Mouse (Mus musculus) heart, postnatal 14 days (tissue): ENCODE data around the gene Gm4302. TPM values are rescaled to one million over a fixed set of nuclear protein-coding genes. Genes with fewer than 3 reads are reported as not detected.
"Not testable (repeated sequence)": the region's sequence is repeated elsewhere in the genome, so short reads cannot be mapped to it uniquely, and the experiment has no call there.

Experiments
- DNase-seq, 2 experiments: peaks; one replicate each; pipeline ENCODE4 v3.0.0; 2021 to 2022
- intact Hi-C: fragments of 180-260 bp; cut with DNase I; formaldehyde crosslinking; loops from one replicate; pipeline ENCODE4 v1.15.1; 2025
- long read RNA-seq, 2 experiments: library from polyadenylated mRNA; stranded (forward); transcript quantifications; one replicate each; pipeline ENCODE4 v2.0.0; 2021
- total RNA-seq, 2 experiments: library from RNA; stranded (reverse); gene quantifications; 2 replicates each; pipeline ENCODE4 v1.2.3; 2021

The Gm4302 gene
- total RNA-seq: not detected
- long read RNA-seq, experiment 1: 0 reads
- long read RNA-seq, experiment 2: 0 reads

GRCm38 (mm10) chr10:100340536-100340935 is at the start of gene Gm4302:
TSS of gene Gm4302 (plus strand) at chr10:100340836.
- intact Hi-C loops, DNase-seq: not testable (repeated sequence)

- no peak for DNase-seq
- intact Hi-C loops: no loop called here
Observed at GRCm38 (mm10) chr10:100296105-100296504, 44.5 kb upstream of the Gm4302 start.

GRCm38 (mm10) chr10:100300106-100300505 is 40.5 kb upstream of the Gm4302 start:
- intact Hi-C loops, DNase-seq: not testable (repeated sequence)

- DNase-seq, intact Hi-C loops: not testable (repeated sequence)
Observed at GRCm38 (mm10) chr10:100335376-100335775, 5.3 kb upstream of the Gm4302 start, which contains the start of gene Gm4301. TSS of gene Gm4301 (plus strand) at chr10:100335676.

DNA sequence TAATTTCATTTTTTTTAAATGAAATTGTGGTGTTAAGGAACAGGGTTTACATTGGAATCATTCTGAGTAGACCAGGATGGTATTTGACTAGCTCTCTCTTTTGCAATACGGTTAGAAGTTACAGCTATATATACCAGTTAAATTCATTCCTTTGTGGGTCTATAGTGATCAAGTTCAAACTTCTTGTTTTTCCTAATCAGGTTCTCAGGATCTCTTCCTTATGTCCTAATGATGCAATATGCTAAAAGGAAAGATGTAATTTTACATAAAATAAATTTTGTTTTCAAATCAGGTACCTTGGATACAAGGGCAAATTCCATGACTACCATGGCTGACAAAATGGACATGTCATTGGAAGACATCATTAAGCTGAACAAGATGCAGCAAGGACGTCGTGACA is 5.0 kb downstream of the Gm4302 start, which contains the start of gene Gm4303:
Gm4303 (plus strand) TSS at position 301 of the 400 bp plus-strand sequence.
- intact Hi-C loops, DNase-seq: not testable (repeated sequence)

DNA sequence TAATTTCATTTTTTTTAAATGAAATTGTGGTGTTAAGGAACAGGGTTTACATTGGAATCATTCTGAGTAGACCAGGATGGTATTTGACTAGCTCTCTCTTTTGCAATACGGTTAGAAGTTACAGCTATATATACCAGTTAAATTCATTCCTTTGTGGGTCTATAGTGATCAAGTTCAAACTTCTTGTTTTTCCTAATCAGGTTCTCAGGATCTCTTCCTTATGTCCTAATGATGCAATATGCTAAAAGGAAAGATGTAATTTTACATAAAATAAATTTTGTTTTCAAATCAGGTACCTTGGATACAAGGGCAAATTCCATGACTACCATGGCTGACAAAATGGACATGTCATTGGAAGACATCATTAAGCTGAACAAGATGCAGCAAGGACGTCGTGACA is 10.2 kb downstream of the Gm4302 start, which contains the start of gene Gm4305:
Gm4305 (plus strand) TSS at position 301 of the 400 bp plus-strand sequence.
- DNase-seq, intact Hi-C loops: not testable (repeated sequence)

- intact Hi-C loops: not testable (repeated sequence)
- DNase-seq: peak; percentile 2 to 9
Observed at GRCm38 (mm10) chr10:100356841-100357240, 16.2 kb downstream of the Gm4302 start.

DNA sequence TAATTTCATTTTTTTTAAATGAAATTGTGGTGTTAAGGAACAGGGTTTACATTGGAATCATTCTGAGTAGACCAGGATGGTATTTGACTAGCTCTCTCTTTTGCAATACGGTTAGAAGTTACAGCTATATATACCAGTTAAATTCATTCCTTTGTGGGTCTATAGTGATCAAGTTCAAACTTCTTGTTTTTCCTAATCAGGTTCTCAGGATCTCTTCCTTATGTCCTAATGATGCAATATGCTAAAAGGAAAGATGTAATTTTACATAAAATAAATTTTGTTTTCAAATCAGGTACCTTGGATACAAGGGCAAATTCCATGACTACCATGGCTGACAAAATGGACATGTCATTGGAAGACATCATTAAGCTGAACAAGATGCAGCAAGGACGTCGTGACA is 20.4 kb downstream of the Gm4302 start, which contains the start of gene Gm4307:
Gm4307 (plus strand) TSS at position 301 of the 400 bp plus-strand sequence.
- intact Hi-C loops, DNase-seq: not testable (repeated sequence)

DNA sequence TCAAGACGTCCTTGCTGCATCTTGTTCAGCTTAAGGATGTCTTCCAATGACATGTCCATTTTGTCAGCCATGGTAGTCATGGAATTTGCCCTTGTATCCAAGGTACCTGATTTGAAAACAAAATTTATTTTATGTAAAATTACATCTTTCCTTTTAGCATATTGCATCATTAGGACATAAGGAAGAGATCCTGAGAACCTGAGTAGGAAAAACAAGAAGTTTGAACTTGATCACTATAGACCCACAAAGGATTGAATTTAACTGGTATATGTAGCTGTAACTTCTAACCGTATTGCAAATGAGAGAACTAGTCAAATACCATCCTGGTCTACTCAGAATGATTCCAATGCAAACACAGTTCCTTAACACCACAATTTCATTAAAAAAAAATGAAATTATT is 41.8 kb downstream of the Gm4302 start, which contains the start of gene Gm4312:
Gm4312 (minus strand) TSS at position 101 of the 400 bp plus-strand sequence.
- intact Hi-C loops, DNase-seq: not testable (repeated sequence)

Other genes with a start within 250 kb of the Gm4302 start
- gene Gm4301, start 5.2 kb upstream of the Gm4302 start, total RNA-seq: not detected
- not detected for gene Gm4303, start 5.1 kb downstream of the Gm4302 start, total RNA-seq
- gene Gm4305, start 10.3 kb downstream of the Gm4302 start, total RNA-seq: not detected
- gene Gm4307, start 20.5 kb downstream of the Gm4302 start, total RNA-seq: not detected
- gene Gm4312, start 41.7 kb downstream of the Gm4302 start, total RNA-seq: not detected
- gene Tmtc3, start 146.5 kb downstream of the Gm4302 start, total RNA-seq: 10 to 100 TPM; 13.8 to 17.6 TPM
- 1 to 10 TPM; 3.3 to 3.7 TPM for gene Cep290, start 146.7 kb downstream of the Gm4302 start, total RNA-seq
- gene 4930430F08Rik, start 249.6 kb downstream of the Gm4302 start, total RNA-seq: 1 to 10 TPM; 4.6 to 5.1 TPM
- not detected for gene 1700017N19Rik, start 249.6 kb downstream of the Gm4302 start, total RNA-seq